Mouse (Mus musculus) liver, postnatal 0 days (tissue): ENCODE data around the gene Mturn.

Experiments used
- CTCF ChIP-seq: sonication (generic); IDR thresholded peaks from 2 replicates; pipeline ENCODE4 v1.5.1; 2016; ENCODE audit warnings: antibody characterized with exemption, low read depth
- EP300 ChIP-seq: IDR thresholded peaks from 2 replicates; pipeline ENCODE4 v1.6.1; 2016; ENCODE audit warnings: antibody characterized with exemption, low read depth, mild to moderate bottlenecking

- peak; percentile 69 for TF ChIP-seq CTCF
- TF ChIP-seq EP300: 0 out of 2 replicates have a peak, but pooled peaks have one; percentile 24
Measured at GRCm38 (mm10) chr6:54705387-54705909, 24.0 kb downstream of the Mturn start.
